Mouse (Mus musculus) retina, embryonic 14.5 days (tissue): ENCODE measurements at regions not wholly inside any gene's neighbourhood (a gene's known extent, or its start where the extent isn't known, plus 50 kb on each side); places are given as distances from the start of the nearest gene placed in this dataset.

Source experiments
- DNase-seq: peaks from one replicate; pipeline ENCODE4 v3.0.0-alpha.2; 2015; ENCODE audit warnings: low spot score

- DNase-seq: no peak
These were observed 607.0 kb upstream of the Steap1 start for GRCm38 (mm10) chr5:6356161-6356560.

GRCm38 (mm10) chr5:6347279-6347678 lies 598.2 kb upstream of the Steap1 start:
- DNase-seq: no peak

- no peak for DNase-seq
These were observed 595.6 kb upstream of the Steap1 start for GRCm38 (mm10) chr5:6344751-6345150.

- no peak for DNase-seq
These were observed 580.5 kb upstream of the Steap1 start for GRCm38 (mm10) chr5:6329611-6330010.

- no peak for DNase-seq
These were observed 579.4 kb upstream of the Steap1 start for GRCm38 (mm10) chr5:6328555-6328954.

- no peak for DNase-seq
These were observed 549.4 kb upstream of the Steap1 start for GRCm38 (mm10) chr5:6298571-6298970.

GRCm38 (mm10) chr5:6294336-6294735 lies 545.2 kb upstream of the Steap1 start:
- DNase-seq: peak; percentile 95

- DNase-seq: no peak
These were observed 502.1 kb upstream of the Steap1 start for GRCm38 (mm10) chr5:6251207-6251606.
